Mouse (Mus musculus) heart, embryonic 15.5 days (tissue): Measurements from ENCODE around the gene Gucy2g. TPM values are rescaled to one million over a fixed set of nuclear protein-coding genes. Genes with fewer than 3 reads are reported as not detected.

Source experiments
- ATAC-seq: fragments of 200-750 bp; cut with Nextera tagmentation; replicated peaks from 2 replicates; pipeline ENCODE4 v1.8.0; 2017; ENCODE audit warnings: low read depth, moderate TSS enrichment; ENCODE audit not compliant: insufficient number of reproducible peaks, insufficient read depth, low FRiP score
- H3K27ac ChIP-seq: fragments of 300-500 bp; sonication (generic); 2 replicates; pipeline ENCODE4 v1.5.1; 2015; ENCODE audit warnings: mild to moderate bottlenecking, inconsistent platforms
- H3K27me3 ChIP-seq: fragments of 300-500 bp; sonication (generic); 2 replicates; pipeline ENCODE4 v1.6.1; 2015; ENCODE audit warnings: inconsistent platforms
- H3K36me3 ChIP-seq: fragments of 300-500 bp; sonication (generic); 2 replicates; pipeline ENCODE4 v1.6.1; 2015; ENCODE audit warnings: mild to moderate bottlenecking, inconsistent platforms
- H3K4me1 ChIP-seq: fragments of 300-500 bp; sonication (generic); replicated peaks from 2 replicates; pipeline ENCODE4 v1.6.1; 2015; ENCODE audit warnings: inconsistent platforms
- H3K4me2 ChIP-seq: fragments of 300-500 bp; sonication (generic); 2 replicates; pipeline ENCODE4 v1.6.1; 2015; ENCODE audit warnings: inconsistent platforms, mild to moderate bottlenecking, moderate library complexity
- H3K4me3 ChIP-seq: fragments of 300-500 bp; sonication (generic); 2 replicates; pipeline ENCODE4 v1.5.1; 2015; ENCODE audit warnings: mild to moderate bottlenecking, inconsistent platforms
- H3K9ac ChIP-seq: fragments of 300-500 bp; sonication (generic); 2 replicates; pipeline ENCODE4 v1.6.1; 2015; ENCODE audit warnings: mild to moderate bottlenecking, inconsistent platforms
- H3K9me3 ChIP-seq: fragments of 300-500 bp; sonication (generic); replicated peaks from 2 replicates; pipeline ENCODE4 v1.6.1; 2016; ENCODE audit warnings: inconsistent platforms
- WGBS: fragments of 180-500 bp; shearing (Covaris S2); methylation state at CpG from one replicate; pipeline ENCODE4 v1.1.7; 2015; ENCODE audit warnings: mixed read lengths; 5-methylcytosine and 5-hydroxymethylcytosine counted together
- polyA plus RNA-seq: library from polyadenylated mRNA; unstranded; fragments of >200 nt; fragmentation: Nextera tagmentation; extraction: Ambion mirVana; gene quantifications from 2 replicates; pipeline ENCODE4 v1.2.1, GENCODE M21; 2015

Gucy2g gene
- polyA plus RNA-seq, result not detected in 2 replicates

DNA sequence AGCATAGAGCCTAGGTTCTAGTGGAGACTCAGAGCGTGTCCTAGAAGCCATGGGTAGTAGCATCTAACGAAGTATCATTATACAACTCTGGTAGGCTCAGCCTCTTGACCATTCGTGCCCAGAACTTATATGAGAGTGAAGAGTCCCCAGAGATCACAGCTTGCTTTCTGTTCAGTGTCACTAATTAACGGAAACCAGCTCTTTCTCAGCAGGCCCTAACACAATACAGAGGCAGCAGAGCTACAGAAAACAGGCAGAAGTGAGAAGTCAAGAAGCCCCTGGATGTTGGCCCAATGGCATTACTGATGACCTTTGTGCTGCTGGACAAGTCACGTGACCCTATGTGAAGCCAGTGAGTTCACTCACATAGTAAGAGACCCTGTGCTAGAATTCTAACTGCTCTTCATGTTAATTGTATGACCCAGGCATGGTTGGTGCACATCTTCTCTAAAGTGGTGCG, at the start of gene Gucy2g:
Gene Gucy2g (minus strand): TSS at position 51 of the 460 bp plus-strand sequence.
- Histone ChIP-seq H3K9me3 (no peaks in the 10 kb centered on the region), H3K4me3 (no peak within 1 kb of the TSS), H3K36me3 (no peaks in the 10 kb centered on the region), H3K27me3 (no peaks in the 10 kb centered on the region), H3K4me1 (peaks cover 11% of the 10 kb centered on the region), H3K9ac (no peak within 1 kb of the TSS), H3K4me2 (no peak within 1 kb of the TSS), H3K27ac (no peak within 1 kb of the TSS)
- no peak for ATAC-seq
- 80% methylated on average over 6 of the region's 6 CpGs for WGBS

DNA sequence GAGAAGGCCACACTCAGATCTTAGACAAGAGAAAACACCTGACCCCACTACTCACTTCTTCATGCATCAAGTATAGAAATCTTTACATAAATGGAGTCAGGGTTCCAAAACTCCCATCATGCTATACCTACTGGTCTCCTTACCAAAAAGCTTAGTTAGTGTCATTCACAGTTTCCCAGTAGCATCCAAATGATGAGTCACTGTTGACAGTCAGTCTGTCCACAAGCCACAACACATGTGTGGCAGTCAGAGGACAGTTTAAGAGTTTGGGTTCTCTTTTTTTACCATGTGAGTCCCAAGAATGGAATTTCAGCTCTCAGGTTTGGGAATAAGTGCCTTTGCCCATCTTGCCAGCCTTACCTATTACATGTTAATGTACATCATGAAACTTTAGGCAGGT, 47.9 kb upstream of the Gucy2g start:
- H3K27ac ChIP-seq, result no peak overlapping the region
- no peaks in the 10 kb centered on the region for H3K9me3 ChIP-seq
- no peak overlapping the region for H3K4me2 ChIP-seq
- H3K27me3 ChIP-seq, result no peaks in the 10 kb centered on the region
- no peak for ATAC-seq
- H3K36me3 ChIP-seq, result peaks cover 37% of the 10 kb centered on the region
- no peak overlapping the region for H3K4me3 ChIP-seq
- H3K4me1 ChIP-seq, result no peaks in the 10 kb centered on the region
- no peak overlapping the region for H3K9ac ChIP-seq

DNA sequence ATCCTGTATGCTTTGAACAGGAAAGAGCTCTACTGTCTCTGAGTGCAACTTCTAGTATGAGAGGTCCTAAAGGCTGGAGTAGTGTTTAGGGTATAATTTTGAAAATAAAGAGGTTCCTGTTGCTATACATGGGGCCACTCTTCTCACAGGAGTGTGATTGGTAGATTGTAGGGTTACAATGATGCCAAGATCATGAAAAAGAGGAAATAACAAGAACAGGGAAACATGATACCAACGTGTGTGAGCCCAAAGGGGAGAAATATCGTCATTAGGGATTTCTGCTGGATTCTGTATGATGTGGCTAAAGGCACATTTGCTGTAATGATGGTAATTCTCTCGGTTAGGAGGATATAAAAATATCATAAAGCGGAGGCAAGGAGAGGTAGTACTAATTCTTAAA, 45.0 kb upstream of the Gucy2g start:
- WGBS, result 90% methylated on average over 4 of the region's 4 CpGs
- H3K4me1 ChIP-seq, result no peaks in the 10 kb centered on the region
- H3K9me3 ChIP-seq, result no peaks in the 10 kb centered on the region
- no peak for ATAC-seq
- no peak overlapping the region for H3K4me2 ChIP-seq
- H3K27ac ChIP-seq, result no peak overlapping the region
- no peak overlapping the region for H3K9ac ChIP-seq
- no peaks in the 10 kb centered on the region for H3K27me3 ChIP-seq
- no peak overlapping the region for H3K4me3 ChIP-seq
- H3K36me3 ChIP-seq, result peaks cover 50% of the 10 kb centered on the region

DNA sequence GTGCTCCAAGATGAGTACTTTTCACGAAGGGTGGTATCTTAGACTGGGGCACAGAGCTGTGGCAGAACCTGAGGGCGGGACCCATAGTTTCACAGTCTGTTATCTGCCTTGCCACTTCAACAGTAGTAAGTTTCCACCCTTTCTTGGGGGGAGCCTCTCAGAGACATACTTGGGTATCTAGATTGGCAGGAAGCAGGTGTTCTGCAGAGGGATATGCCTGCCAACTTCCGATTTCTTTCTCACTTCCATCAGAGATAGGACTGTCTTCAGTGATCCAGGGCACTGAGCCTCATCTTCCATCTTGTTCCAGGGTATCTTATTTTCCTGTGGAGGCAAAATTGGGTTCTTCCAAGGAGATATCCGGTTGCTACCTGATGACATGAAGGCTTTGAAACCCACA, 43.1 kb upstream of the Gucy2g start:
- Histone ChIP-seq H3K9me3 (no peaks in the 10 kb centered on the region), H3K27me3 (no peaks in the 10 kb centered on the region), H3K4me1 (no peaks in the 10 kb centered on the region), H3K27ac (no peak overlapping the region), H3K9ac (no peak overlapping the region), H3K4me3 (no peak overlapping the region), H3K36me3 (peaks cover 45% of the 10 kb centered on the region), H3K4me2 (no peak overlapping the region)
- 67% methylated on average over 4 of the region's 4 CpGs for WGBS
- ATAC-seq, result no peak

DNA sequence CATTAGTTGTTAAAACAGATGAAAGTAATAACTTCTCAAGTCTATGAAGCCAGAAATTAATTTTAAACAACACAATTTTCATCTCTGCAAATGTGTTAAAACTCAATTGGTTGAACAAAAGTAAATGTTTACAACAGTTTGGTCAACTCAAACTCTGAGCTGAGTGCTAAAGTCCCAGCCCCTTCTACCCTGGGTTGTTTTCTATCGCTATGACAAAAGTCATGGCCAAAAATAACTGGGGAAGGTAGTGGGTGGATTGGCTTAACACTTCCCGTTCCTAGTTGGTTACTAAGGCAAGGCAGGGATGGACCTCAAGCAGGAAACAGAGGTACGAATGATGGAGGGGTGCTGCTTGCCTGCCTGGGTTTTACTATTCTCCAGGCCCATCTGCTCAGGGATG, 35.7 kb upstream of the Gucy2g start:
- H3K27me3 ChIP-seq, result no peaks in the 10 kb centered on the region
- H3K27ac ChIP-seq, result no peak overlapping the region
- H3K4me1 ChIP-seq, result no peaks in the 10 kb centered on the region
- no peak overlapping the region for H3K9ac ChIP-seq
- H3K4me3 ChIP-seq, result no peak overlapping the region
- H3K4me2 ChIP-seq, result no peak overlapping the region
- no peaks in the 10 kb centered on the region for H3K9me3 ChIP-seq
- H3K36me3 ChIP-seq, result peaks cover 24% of the 10 kb centered on the region; the same call in 1 of the 2 replicates
- whole genome bisulfite sequencing, result 63% methylated on average over 3 of the region's 3 CpGs
- no peak for ATAC-seq

DNA sequence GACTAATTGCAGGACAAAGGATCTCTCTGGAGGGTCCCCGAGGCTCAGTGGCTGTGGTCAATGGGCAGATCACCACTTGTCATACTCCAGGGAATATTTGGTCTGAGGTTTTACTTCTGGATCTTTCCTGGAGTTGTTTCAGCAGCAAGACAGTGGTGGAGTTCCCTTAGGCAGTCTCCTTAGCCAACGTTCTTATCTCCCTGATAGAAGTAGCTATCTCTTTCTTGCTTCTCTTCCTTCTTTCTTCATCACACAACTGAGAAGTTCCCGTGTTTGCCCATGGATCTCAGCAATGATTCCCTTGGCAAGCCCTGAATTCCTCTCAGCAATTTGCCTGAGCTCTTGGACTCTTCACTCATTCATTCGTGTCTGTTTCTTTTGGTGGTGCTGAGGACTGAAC, 35.1 kb upstream of the Gucy2g start:
- WGBS, result 72% methylated on average over 4 of the region's 4 CpGs
- Histone ChIP-seq H3K4me2 (no peak overlapping the region), H3K27ac (no peak overlapping the region), H3K9me3 (no peaks in the 10 kb centered on the region), H3K9ac (no peak overlapping the region), H3K4me3 (no peak overlapping the region), H3K36me3 (peaks cover 21% of the 10 kb centered on the region; the same call in 1 of the 2 replicates), H3K4me1 (no peaks in the 10 kb centered on the region), H3K27me3 (no peaks in the 10 kb centered on the region)
- ATAC-seq, result no peak

DNA sequence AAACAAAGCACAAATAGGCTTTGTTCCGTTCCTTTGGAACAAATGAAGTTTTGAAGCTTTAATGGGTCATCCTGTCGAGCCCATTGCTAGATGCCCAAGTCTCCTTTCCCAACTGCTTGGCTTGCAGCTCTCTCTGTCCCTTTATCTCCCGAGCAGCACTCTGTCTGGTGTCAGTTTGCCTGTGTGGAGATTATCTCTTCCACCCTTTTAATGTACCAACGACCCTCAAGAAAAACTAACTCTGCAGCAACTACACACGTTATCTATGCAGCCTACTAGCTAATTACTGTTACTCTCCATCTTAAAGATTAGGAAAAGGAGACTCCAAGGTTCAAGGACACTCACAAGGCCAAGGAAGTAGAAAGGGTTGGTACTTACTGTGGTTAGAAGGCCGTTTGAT, 32.3 kb upstream of the Gucy2g start:
- H3K27me3 ChIP-seq, result no peaks in the 10 kb centered on the region
- no peak overlapping the region for H3K27ac ChIP-seq
- H3K4me2 ChIP-seq, result no peak overlapping the region
- no peak overlapping the region for H3K4me3 ChIP-seq
- H3K36me3 ChIP-seq, result 0 out of 2 replicates have a peak, but pooled peaks cover 8% of the 10 kb centered on the region
- no peaks in the 10 kb centered on the region for H3K4me1 ChIP-seq
- H3K9ac ChIP-seq, result no peak overlapping the region
- WGBS, result 60% methylated on average over 6 of the region's 6 CpGs
- H3K9me3 ChIP-seq, result no peaks in the 10 kb centered on the region
- ATAC-seq, result no peak

DNA sequence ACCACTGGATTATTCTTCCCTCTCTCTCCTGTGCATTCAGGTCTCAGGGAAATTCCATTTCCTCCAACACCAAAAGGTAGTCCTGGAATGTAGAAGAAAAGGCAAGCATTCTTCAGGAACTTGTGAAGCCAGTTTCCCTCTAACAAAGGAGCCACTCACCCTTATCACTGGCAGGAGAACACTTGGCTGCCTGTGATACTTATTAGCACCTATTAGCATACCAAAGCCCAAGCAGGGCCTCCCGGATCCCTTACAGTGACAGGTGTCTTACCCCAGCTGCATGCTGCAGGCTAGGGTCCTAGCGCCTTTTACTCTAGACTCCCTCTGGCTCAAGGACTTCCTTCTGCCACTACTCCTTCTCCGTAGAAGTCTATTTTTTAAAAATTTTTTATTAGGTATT, 30.4 kb upstream of the Gucy2g start:
- no peak for ATAC-seq
- 40% methylated on average over 3 of the region's 3 CpGs for WGBS
- no peak overlapping the region for H3K27ac ChIP-seq

DNA sequence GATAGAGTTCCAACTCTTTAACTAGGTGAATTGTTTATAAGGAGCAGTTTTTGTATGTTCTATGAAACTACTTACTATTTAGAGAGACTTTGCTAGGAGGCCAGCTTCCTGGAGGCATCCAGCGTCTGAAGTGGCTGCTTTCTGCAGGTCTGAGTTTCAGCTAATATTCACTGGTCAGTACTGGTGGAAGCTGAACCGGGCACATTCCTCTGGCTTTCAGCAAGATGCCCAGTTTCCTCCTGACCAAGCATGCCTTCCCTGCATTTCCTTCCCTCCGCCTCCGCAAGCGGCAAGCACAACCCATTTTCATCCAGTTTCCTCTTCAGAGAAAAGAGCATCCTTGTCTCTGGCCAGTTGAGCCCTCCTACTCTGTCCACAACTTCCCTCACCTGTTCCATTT, 28.0 kb upstream of the Gucy2g start:
- Histone ChIP-seq H3K4me2 (no peak overlapping the region), H3K27ac (peak overlapping the region; percentile 22; the same call in 1 of the 2 replicates), H3K9me3 (no peaks in the 10 kb centered on the region), H3K4me3 (no peak overlapping the region), H3K9ac (no peak overlapping the region), H3K27me3 (no peaks in the 10 kb centered on the region), H3K36me3 (0 out of 2 replicates have a peak, but pooled peaks cover 8% of the 10 kb centered on the region), H3K4me1 (0 out of 2 replicates have a peak, but pooled peaks cover 3% of the 10 kb centered on the region)
- ATAC-seq, result no peak
- 70% methylated on average over 5 of the region's 5 CpGs for WGBS

More for the DNA sequence above, 30.4 kb upstream of the Gucy2g start:
- Histone ChIP-seq H3K4me1 (0 out of 2 replicates have a peak, but pooled peaks cover 3% of the 10 kb centered on the region), H3K9me3 (no peaks in the 10 kb centered on the region), H3K36me3 (0 out of 2 replicates have a peak, but pooled peaks cover 8% of the 10 kb centered on the region), H3K4me3 (no peak overlapping the region), H3K27me3 (no peaks in the 10 kb centered on the region), H3K9ac (no peak overlapping the region), H3K4me2 (no peak overlapping the region)

DNA sequence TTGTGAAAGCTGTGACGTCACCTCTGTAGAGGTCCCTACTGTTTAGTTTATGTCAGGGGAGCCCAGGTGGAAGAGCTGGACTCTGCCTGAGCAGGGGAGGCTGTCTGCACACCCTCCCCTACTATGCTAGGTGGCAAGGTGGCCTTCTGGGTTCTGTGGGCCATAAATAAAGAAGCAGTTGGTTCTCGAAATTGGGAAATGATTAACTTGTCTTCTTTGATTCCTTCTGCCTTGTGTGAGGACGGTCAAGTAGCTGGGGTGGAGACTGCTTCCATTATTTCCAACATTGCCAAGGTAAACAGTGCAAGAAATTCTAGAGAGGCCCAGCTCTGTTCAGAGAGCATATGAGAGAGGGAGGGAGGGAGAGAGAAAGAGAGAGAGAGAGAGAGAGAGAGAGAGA, 27.1 kb upstream of the Gucy2g start:
- no peak overlapping the region; the same call in 1 of the 2 replicates for H3K27ac ChIP-seq
- 0 out of 2 replicates have a peak, but pooled peaks cover 4% of the 10 kb centered on the region for H3K36me3 ChIP-seq
- no peak overlapping the region for H3K4me2 ChIP-seq
- H3K9ac ChIP-seq, result no peak overlapping the region
- no peaks in the 10 kb centered on the region for H3K9me3 ChIP-seq
- WGBS, result 62% methylated on average over 3 of the region's 3 CpGs
- no peaks in the 10 kb centered on the region for H3K27me3 ChIP-seq
- H3K4me3 ChIP-seq, result no peak overlapping the region
- H3K4me1 ChIP-seq, result 0 out of 2 replicates have a peak, but pooled peaks cover 3% of the 10 kb centered on the region
- ATAC-seq, result no peak

DNA sequence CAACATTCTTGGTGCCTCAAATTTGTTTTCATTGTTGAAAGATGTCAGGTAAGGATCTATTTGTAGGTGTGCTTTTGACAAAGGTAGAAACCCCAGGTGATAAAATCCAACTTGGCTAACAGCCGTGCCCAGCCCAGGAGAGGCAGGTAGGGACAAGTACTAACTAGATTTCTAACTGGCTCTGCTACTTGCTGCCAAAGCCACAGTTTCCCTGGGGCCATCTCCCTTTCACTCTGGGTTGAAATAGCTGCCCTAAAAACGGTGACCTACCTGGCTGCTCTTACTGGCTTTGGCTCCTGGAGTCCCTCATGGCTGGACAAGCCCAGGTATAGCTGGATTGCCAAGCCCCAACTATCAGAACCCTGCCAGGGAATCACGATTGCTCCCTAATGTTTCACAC, 25.8 kb upstream of the Gucy2g start:
- Histone ChIP-seq H3K4me1 (0 out of 2 replicates have a peak, but pooled peaks cover 3% of the 10 kb centered on the region), H3K36me3 (0 out of 2 replicates have a peak, but pooled peaks cover 3% of the 10 kb centered on the region), H3K4me3 (no peak overlapping the region), H3K9ac (no peak overlapping the region), H3K4me2 (no peak overlapping the region), H3K27me3 (no peaks in the 10 kb centered on the region), H3K27ac (no peak overlapping the region), H3K9me3 (no peaks in the 10 kb centered on the region)
- 80% methylated on average over 3 of the region's 3 CpGs for WGBS
- no peak for ATAC-seq

DNA sequence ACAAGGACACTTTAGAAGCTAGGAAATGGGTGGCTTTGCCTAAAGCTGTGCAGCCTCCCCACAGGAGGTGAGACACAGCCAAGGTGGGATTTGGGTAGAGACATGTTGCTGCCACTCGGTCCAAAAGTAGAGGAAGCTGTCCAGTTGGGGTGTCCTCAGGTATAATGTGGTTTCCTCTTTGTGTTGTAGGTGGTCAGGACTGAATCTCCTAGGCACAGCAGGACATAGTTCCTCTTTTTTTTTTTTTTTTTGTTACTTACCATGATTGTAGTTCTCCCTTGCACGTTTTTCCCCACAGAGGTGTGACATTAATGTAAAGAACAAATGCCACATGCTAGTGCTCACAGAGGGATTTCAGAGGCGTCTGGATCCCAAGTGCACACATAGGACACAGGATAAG, 24.2 kb upstream of the Gucy2g start:
- H3K9ac ChIP-seq, result no peak overlapping the region
- no peak overlapping the region for H3K27ac ChIP-seq
- no peaks in the 10 kb centered on the region for H3K36me3 ChIP-seq
- no peaks in the 10 kb centered on the region for H3K27me3 ChIP-seq
- ATAC-seq, result no peak
- 55% methylated on average over 3 of the region's 3 CpGs for WGBS
- H3K9me3 ChIP-seq, result no peaks in the 10 kb centered on the region
- H3K4me2 ChIP-seq, result no peak overlapping the region
- H3K4me3 ChIP-seq, result no peak overlapping the region
- H3K4me1 ChIP-seq, result 0 out of 2 replicates have a peak, but pooled peaks cover 3% of the 10 kb centered on the region
